Mouse (Mus musculus): ENCODE results near the gene Adam17.
"Not testable (repeated sequence)": the region's sequence is repeated elsewhere in the genome, so short reads cannot be mapped to it uniquely, and the experiment has no call there.

The Adam17 gene

GRCm38 (mm10) chr12:21373100-21373819, at the start of gene Adam17:
Adam17 (minus strand) TSS chr12:21373632.
- peak; percentile 95 to 97 for DNase-seq

DNA sequence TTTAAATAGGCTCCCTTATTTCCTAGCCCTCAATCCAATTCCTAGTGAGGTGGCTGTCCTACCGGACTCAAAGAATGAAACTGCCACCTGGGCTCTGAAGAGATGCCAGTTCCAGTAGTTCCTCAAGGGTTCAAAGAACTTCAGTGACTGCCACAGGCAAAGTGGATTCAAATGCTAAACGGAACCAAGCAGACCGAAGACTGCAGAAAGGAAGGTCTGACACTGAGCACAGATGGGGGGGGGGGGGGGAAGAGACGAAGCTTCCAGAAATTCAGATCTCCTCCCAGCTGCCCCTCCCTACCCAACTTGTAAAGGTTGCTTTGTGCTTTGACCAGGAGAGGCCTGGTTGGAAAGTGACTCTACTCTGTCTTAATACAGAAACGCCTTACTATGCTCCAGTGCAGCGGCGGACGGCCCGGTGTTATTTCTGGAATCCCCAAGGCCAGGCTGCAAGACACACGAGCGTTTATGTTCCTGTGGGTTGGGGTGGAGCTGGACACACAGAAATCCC, 45.2 kb upstream of the Adam17 start:
- DNase-seq = peak; percentile 17 to 33

- DNase-seq = no peak
These were observed 44.7 kb upstream of the Adam17 start for GRCm38 (mm10) chr12:21418083-21418482.

GRCm38 (mm10) chr12:21417100-21418070, 44.0 kb upstream of the Adam17 start, which contains the start of gene Ywhaq:
Ywhaq (minus strand) TSS chr12:21417637.
- DNase-seq = peak; percentile 98 to 99

- peak; percentile 22 to 49 for DNase-seq
These were observed 43.1 kb upstream of the Adam17 start for GRCm38 (mm10) chr12:21416506-21416905.

- DNase-seq = no peak
These were observed 37.2 kb upstream of the Adam17 start for GRCm38 (mm10) chr12:21410620-21411019.

- DNase-seq = no peak
These were observed 36.2 kb upstream of the Adam17 start for GRCm38 (mm10) chr12:21409651-21410050.

- no peak for DNase-seq
These were observed 35.4 kb upstream of the Adam17 start for GRCm38 (mm10) chr12:21408789-21409367.

GRCm38 (mm10) chr12:21402771-21403170, 29.3 kb upstream of the Adam17 start:
- no peak for DNase-seq

- DNase-seq = no peak
These were observed 12.8 kb upstream of the Adam17 start for GRCm38 (mm10) chr12:21386201-21386600.

DNA sequence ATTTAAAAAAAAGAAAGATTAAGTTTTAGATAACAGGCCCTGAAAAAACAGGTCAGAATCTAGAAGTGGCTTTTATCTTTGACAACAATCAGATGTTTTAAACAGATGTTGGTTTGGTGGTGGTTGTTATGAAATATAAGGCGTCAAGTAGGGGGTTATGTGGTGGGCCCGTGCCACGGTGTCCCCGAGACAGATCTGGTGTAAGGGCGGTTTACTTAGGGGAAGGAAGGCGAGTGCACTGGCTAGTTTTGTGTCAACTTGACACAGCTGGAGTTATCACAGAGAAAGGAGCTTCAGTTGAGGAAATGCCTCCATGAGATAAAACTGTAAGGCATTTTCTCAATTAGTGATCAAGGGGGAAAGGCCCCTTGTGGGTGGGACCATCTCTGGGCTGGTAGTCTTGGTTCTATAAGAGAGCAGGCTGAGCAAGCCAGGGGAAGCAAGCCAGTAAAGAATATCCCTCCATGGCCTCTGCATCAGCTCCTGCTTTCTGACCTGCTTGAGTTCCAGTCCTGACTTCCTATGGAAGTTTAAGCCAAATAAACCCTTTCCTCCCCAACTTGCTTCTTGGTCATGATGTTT, 5.4 kb upstream of the Adam17 start:
- DNase-seq = not testable (repeated sequence)

GRCm38 (mm10) chr12:21375376-21376157, 2.1 kb upstream of the Adam17 start:
- no peak for DNase-seq

DNA sequence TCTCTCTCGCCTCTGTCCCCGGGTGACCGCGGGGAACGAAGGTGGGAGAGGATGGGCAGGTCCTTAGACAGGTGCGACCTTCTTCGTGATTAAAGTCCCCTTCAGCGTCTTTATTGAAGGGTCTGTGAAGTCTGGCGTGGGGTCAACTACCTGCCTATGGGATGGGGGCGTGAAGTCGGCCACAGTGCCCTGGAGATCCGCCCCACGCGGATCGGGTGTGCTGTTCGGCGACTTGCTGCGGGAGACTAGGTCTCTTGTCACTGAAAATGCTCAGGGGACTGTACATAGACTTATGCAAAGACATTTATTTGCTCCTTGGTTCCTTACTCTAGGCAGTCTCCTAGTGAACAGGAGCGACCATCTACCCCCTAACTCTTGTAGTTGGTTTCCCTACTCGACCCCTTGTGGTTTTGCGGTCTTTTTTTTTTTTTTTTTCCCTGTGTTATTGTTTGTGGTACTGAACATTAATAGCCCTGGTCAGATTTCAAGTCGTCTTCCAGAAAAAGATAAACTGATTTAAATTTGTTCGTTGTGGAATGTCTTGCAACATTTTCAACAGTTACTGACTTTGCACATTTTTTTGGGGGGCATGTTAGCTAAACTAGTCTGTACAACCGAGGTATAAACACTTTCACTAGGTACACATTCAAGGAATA, 516 bp upstream of the Adam17 start:
- DNase-seq = no peak

- DNase-seq = no peak
These were observed 3.3 kb downstream of the Adam17 start for GRCm38 (mm10) chr12:21370035-21370611.

GRCm38 (mm10) chr12:21369087-21369410, 4.4 kb downstream of the Adam17 start:
- DNase-seq = no peak

DNA sequence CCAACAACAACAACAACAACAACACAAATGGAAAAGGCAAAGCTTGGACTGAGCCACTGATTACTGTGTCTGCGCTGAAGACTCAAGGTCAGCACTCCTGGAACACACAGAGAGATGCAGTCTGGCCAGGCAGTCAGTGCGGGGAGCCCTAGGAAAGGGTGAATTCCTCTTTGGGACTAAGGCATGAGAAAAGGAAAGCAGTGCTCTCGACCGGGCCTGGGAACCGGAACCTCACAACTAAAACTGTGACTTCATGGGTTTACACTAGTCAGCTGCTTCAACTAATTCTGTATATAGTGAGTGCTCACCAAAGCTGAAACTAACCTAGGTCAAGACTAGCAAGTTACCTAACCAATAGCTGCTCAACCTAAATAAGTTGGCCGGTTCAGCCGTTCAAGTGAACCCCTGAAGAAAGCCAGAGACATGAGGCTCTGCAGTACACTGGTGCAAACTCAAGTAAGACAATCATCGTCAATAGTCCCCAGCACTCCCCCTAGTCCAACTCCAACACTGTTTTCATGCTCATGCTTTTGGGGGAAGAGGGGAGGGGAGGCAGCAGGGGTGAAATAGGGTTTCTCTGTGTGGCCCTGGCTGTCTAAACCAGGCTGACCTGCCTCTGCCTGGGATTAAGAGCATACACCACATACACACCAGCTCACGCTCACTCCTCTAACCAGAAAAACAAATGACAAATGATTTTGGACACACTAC, 4.9 kb downstream of the Adam17 start:
- DNase-seq = no peak

DNA sequence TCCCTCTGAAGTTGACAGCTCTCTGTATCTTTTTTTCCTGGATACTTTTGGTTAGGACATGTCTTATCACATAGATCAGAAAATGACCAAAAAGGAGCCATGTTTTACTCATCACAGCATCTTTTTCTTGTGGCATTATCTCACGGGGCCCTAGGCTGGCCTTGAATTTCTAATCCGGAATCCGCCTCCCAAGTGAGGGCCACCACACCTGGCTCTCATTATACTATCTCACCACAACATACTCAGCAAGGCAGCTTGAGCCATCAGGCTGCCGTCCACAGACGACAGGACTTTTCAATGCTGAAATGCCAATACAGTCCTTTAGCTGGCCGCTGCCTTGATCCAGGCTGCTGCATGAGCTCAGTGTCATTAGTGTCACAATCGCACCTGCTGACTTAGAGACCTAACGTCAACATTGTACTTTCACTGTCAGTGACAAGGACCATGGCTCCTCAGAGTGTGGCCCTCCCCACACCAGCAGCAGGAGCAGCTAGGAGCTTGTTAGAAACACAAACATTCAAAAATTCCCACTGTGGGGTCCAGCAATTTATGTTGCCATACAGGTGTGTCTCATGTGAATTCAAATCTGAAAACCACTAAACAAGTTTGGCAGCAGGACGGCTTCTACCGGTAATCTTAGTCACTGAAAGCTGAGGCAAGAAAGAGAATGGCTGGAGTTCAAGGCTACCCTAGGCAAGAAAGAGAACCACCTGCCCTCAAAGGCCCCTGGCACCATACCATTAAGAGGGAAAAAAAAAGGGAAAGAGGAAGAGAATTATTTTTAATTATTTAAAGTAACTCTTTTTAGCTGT, 8.6 kb downstream of the Adam17 start:
- no peak for DNase-seq

- no peak for DNase-seq
These were observed 10.2 kb downstream of the Adam17 start for GRCm38 (mm10) chr12:21363195-21363594.

DNA sequence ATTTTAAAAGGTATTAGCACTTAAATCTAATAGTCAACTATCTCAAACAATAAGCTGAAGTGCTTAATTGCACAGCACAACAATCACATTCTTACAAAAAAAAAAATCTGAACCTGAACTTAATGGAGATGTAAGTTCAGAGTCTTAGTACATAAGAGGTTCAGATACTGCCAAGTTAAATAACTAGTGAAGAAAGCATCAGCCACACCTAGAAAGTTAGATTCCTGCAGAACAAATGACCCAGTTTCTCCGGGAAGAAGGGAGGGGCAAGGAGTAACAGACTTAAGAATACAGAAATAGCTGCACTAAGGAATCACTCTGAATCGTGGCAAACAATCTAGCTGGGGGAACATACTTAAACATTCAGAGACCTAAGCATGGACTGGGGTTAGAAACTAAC, 10.7 kb downstream of the Adam17 start:
- no peak for DNase-seq

DNA sequence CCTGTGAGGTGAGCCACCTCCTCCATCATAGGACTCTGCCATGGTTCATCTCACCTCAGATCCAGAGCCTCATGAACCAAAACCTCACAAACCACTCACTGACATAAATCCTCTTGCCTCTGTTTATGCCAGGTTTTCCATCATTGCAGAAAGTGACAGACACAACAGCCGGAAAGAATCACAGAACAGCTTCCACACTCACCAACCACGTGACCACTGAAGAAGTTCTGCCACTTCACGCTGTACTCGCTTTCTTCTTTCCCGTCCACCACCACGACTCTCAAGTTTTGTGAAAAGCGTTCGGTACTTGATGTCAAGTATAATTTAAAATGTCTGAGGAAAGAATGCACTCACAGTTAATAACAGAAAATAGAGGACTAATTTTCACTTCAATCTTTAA, 19.8 kb downstream of the Adam17 start:
- no peak for DNase-seq
